Mouse (Mus musculus): ENCODE results near the gene Kcnk16.
"Not testable (repeated sequence)": the region's sequence is repeated elsewhere in the genome, so short reads cannot be mapped to it uniquely, and the experiment has no call there.

Kcnk16 gene

GRCm38 (mm10) chr14:20269082-20269809 lies at the start of gene Kcnk16:
Gene Kcnk16, minus strand, starts transcription at chr14:20269199.
- in situ Hi-C loops (cut with MboI, MseI): no loop called here

- in situ Hi-C loops (cut with MboI, MseI): no loop called here
These were observed 46.1 kb upstream of the Kcnk16 start for GRCm38 (mm10) chr14:20315137-20315536.

- in situ Hi-C loops (cut with MboI, MseI): not testable (repeated sequence)
These were observed 36.1 kb upstream of the Kcnk16 start for GRCm38 (mm10) chr14:20305085-20305484.

GRCm38 (mm10) chr14:20298131-20298530 lies 29.1 kb upstream of the Kcnk16 start:
- in situ Hi-C loops (cut with MboI, MseI): no loop called here

- in situ Hi-C loops (cut with MboI, MseI): no loop called here
These were observed 28.6 kb upstream of the Kcnk16 start for GRCm38 (mm10) chr14:20297616-20298015.

GRCm38 (mm10) chr14:20294947-20295346 lies 25.9 kb upstream of the Kcnk16 start:
- in situ Hi-C loops (cut with MboI, MseI): no loop called here

GRCm38 (mm10) chr14:20294117-20294892 lies 25.3 kb upstream of the Kcnk16 start, which contains the start of gene Nudt13:
Gene Nudt13, plus strand, starts transcription at chr14:20294697.
- in situ Hi-C loops (cut with MboI, MseI): no loop called here

GRCm38 (mm10) chr14:20291391-20291790 lies 22.4 kb upstream of the Kcnk16 start:
- in situ Hi-C loops (cut with MboI, MseI): no loop called here

GRCm38 (mm10) chr14:20268421-20268820 lies 578 bp downstream of the Kcnk16 start:
- in situ Hi-C loops (cut with MboI, MseI): no loop called here

GRCm38 (mm10) chr14:20262346-20262745 lies 6.7 kb downstream of the Kcnk16 start:
- in situ Hi-C loops (cut with MboI, MseI): loop anchor here (5.0 kb wide), 1 partner anchor 140 kb away; no protein-coding TSS in a partner anchor

GRCm38 (mm10) chr14:20258185-20259113 lies 10.6 kb downstream of the Kcnk16 start:
- in situ Hi-C loops (cut with MboI, MseI): loop anchor here (10.0 kb wide), 1 partner anchor 424 kb away; no protein-coding TSS in a partner anchor

GRCm38 (mm10) chr14:20250237-20251171 lies 18.5 kb downstream of the Kcnk16 start:
- in situ Hi-C loops (cut with MboI, MseI): loop anchor here (10.0 kb wide), 1 partner anchor 416 kb away; no protein-coding TSS in a partner anchor

GRCm38 (mm10) chr14:20248001-20248400 lies 21.0 kb downstream of the Kcnk16 start:
- in situ Hi-C loops (cut with MboI, MseI): no loop called here

GRCm38 (mm10) chr14:20246811-20247266 lies 22.2 kb downstream of the Kcnk16 start:
- in situ Hi-C loops (cut with MboI, MseI): no loop called here

- in situ Hi-C loops (cut with MboI, MseI): no loop called here
These were observed 23.1 kb downstream of the Kcnk16 start for GRCm38 (mm10) chr14:20245861-20246260.

- in situ Hi-C loops (cut with MboI, MseI): no loop called here
These were observed 23.7 kb downstream of the Kcnk16 start for GRCm38 (mm10) chr14:20245318-20245717.

GRCm38 (mm10) chr14:20243158-20243557 lies 25.8 kb downstream of the Kcnk16 start:
- in situ Hi-C loops (cut with MboI, MseI): no loop called here

GRCm38 (mm10) chr14:20242454-20242853 lies 26.5 kb downstream of the Kcnk16 start:
- in situ Hi-C loops (cut with MboI, MseI): no loop called here

- in situ Hi-C loops (cut with MboI, MseI): no loop called here
These were observed 34.6 kb downstream of the Kcnk16 start for GRCm38 (mm10) chr14:20234403-20234802.
